Mouse (Mus musculus) adrenal gland, postnatal 36 days (tissue): Measurements from ENCODE around the gene Med15. TPM values are rescaled to one million over a fixed set of nuclear protein-coding genes. Genes with fewer than 3 reads are reported as not detected.
A peak's percentile ranks its signal among the peaks of the same experiment; 100 is the strongest.
"Not testable (repeated sequence)": the region's sequence is repeated elsewhere in the genome, so short reads cannot be mapped to it uniquely, and the experiment has no call there.

Experiments used
- DNase-seq, 2 experiments: peaks; one replicate each; pipeline ENCODE4 v3.0.0; 2021; ENCODE audit warnings: mixed read lengths in 1 of 2
- long read RNA-seq, 2 experiments: library from polyadenylated mRNA; stranded (forward); transcript quantifications; one replicate each; pipeline ENCODE4 v2.0.0; 2021; ENCODE audit warnings: borderline sequencing depth in 2 of 2
- total RNA-seq, 2 experiments: library from RNA; stranded (reverse); gene quantifications; 2 replicates each; pipeline ENCODE4 v1.2.3; 2021

Gene Med15
- total RNA-seq, result 10 to 100 TPM; 52.9 to 60.5 TPM
- long read RNA-seq, experiment 1, partial matches to known transcripts, result 5 of 18 reads
- long read RNA-seq, experiment 1, other reads (novel, unspliced or antisense), result 7 of 18 reads
- long read RNA-seq, experiment 2, partial matches to known transcripts, result 0 of 10 reads
- long read RNA-seq, experiment 2, other reads (novel, unspliced or antisense), result 6 of 10 reads

GRCm38 (mm10) chr16:17732841-17733340, at the start of gene Med15:
Gene Med15, minus strand, starts transcription at chr16:17732891.
- DNase-seq, result no peak

GRCm38 (mm10) chr16:17779692-17780091, 47.0 kb upstream of the Med15 start:
- DNase-seq, result no peak

- no peak for DNase-seq
Observed at GRCm38 (mm10) chr16:17778223-17778622, 45.5 kb upstream of the Med15 start.

- peak; percentile 37 to 42 for DNase-seq
Observed at GRCm38 (mm10) chr16:17776828-17777227, 44.1 kb upstream of the Med15 start.

GRCm38 (mm10) chr16:17771117-17771865, 38.6 kb upstream of the Med15 start:
- DNase-seq, result peak; percentile 16 to 27

GRCm38 (mm10) chr16:17768834-17769233, 36.1 kb upstream of the Med15 start:
- peak; percentile 63 to 75 for DNase-seq

GRCm38 (mm10) chr16:17764108-17764511, 31.4 kb upstream of the Med15 start:
- DNase-seq, result no peak

- no peak for DNase-seq
Observed at GRCm38 (mm10) chr16:17761074-17761473, 28.4 kb upstream of the Med15 start.

GRCm38 (mm10) chr16:17760657-17761056, 28.0 kb upstream of the Med15 start:
- peak; percentile 47 to 69 for DNase-seq

GRCm38 (mm10) chr16:17759813-17760321, 27.2 kb upstream of the Med15 start:
- peak; percentile 77 to 78 for DNase-seq

GRCm38 (mm10) chr16:17759344-17759773, 26.7 kb upstream of the Med15 start, which contains the start of gene Klhl22:
Gene Klhl22, plus strand, starts transcription at chr16:17759618.
- peak; percentile 94 to 95 for DNase-seq

GRCm38 (mm10) chr16:17758902-17759301, 26.2 kb upstream of the Med15 start:
- no peak for DNase-seq

- DNase-seq, result no peak
Observed at GRCm38 (mm10) chr16:17757756-17758155, 25.1 kb upstream of the Med15 start.

- peak; percentile 45 to 46 for DNase-seq
Observed at GRCm38 (mm10) chr16:17753686-17754085, 21.0 kb upstream of the Med15 start.

- DNase-seq, result peak in 1 of 2 experiments; percentile 32
Observed at GRCm38 (mm10) chr16:17753001-17753400, 20.3 kb upstream of the Med15 start.

- no peak for DNase-seq
Observed at GRCm38 (mm10) chr16:17745067-17745466, 12.4 kb upstream of the Med15 start.

- peak; percentile 23 to 42 for DNase-seq
Observed at GRCm38 (mm10) chr16:17744536-17744935, 11.8 kb upstream of the Med15 start.

GRCm38 (mm10) chr16:17743279-17743678, 10.6 kb upstream of the Med15 start:
- peak; percentile 24 to 33 for DNase-seq

GRCm38 (mm10) chr16:17742810-17743209, 10.1 kb upstream of the Med15 start:
- DNase-seq, result no peak

GRCm38 (mm10) chr16:17740080-17740479, 7.4 kb upstream of the Med15 start:
- DNase-seq, result no peak

GRCm38 (mm10) chr16:17736156-17736555, 3.5 kb upstream of the Med15 start:
- DNase-seq, result no peak

- not testable (repeated sequence) for DNase-seq
Observed at GRCm38 (mm10) chr16:17734872-17735271, 2.2 kb upstream of the Med15 start.

- DNase-seq, result no peak
Observed at GRCm38 (mm10) chr16:17733646-17734045, 955 bp upstream of the Med15 start.
